Mouse (Mus musculus) spleen, adult 2 months (tissue): ENCODE measurements around the gene Prkar2b.

Experiments used
- CTCF ChIP-seq: fragments of 200-500 bp; IDR thresholded peaks from 2 replicates; pipeline ENCODE4 v1.5.1; 2011; ENCODE audit warnings: mild to moderate bottlenecking, inconsistent platforms; ENCODE audit not compliant: insufficient read depth, insufficient read length, insufficient replicate concordance; ENCODE audit errors: extremely low read depth
- POLR2A ChIP-seq: fragments of 200-500 bp; IDR thresholded peaks from 2 replicates; pipeline ENCODE4 v1.6.1; 2011; ENCODE audit warnings: low read depth, low read length, inconsistent platforms

DNA sequence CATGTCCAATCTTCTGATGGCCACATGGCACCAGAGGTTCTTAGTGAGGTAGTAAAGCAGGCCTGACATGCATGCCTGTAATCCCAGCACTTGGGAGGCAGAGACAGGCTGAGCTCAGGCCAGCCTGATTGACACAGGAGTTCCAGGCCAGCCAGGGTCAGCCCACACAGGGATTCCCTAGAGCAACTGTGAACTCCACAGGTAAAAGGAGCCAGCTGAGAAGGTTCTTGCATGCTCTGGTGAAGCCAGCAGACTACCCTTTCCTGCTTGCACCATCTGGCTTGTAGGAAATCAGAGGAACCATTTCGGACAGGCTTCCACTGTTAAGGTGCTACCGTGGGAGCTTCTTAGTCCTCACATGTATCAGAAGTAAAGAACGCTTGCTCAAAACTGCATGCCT lies 5.3 kb downstream of the Prkar2b start:
- no peak for TF ChIP-seq POLR2A
- TF ChIP-seq CTCF = no peak
